17 mouse cellular contexts compared by ENCODE assay signal in the genomic region with DNA sequence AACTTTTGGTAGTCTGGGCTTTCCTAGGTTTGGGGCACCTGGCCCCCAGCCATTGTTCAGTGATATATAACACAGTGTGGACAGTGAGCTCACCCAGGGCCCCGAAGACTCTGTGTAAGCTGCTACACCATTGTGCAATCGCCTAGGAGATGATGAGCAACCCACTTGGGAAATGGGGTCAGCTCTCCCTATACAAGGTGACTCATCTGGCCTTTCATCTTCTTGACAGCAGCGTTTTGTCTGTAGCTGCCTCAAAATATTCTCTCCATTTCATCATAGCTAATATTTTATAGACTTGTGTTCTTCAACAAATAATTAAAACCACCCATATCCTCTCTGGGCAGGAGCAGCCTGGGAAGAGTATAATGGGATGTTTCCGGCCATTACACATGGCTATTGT. TPM values are rescaled to one million over a fixed set of nuclear protein-coding genes. Genes with fewer than 3 reads are reported as not detected.
DNase-seq lines count a peak whose midpoint lies in the region; ATAC-seq and TF ChIP-seq lines count a peak whose summit lies in the region.
"Had no signal": no experiment of that assay in that cellular context is flagged by ENCODE, and none has a peak within 500 bp of the region (broad histone marks: within the 10 kb centered on the region; RNA-seq: fewer than 3 reads in every experiment).

No protein-coding gene starts in this region.

- no peaks in the 10 kb centered on the region for H3K36me3 ChIP-seq in intestine, embryonic 14.5 days (ENCODE audit: control insufficient read depth, insufficient read depth, low read length)
- H3K36me3 ChIP-seq in intestine, embryonic 16.5 days (ENCODE audit: control insufficient read depth, insufficient read depth, low read length) = no peaks in the 10 kb centered on the region
- H3K36me3 ChIP-seq in intestine, postnatal 0 days (ENCODE audit: control insufficient read depth, insufficient read depth) = no peaks in the 10 kb centered on the region
- H3K36me3 ChIP-seq: embryonic facial prominence, embryonic 15.5 days; liver, embryonic 13.5 days; midbrain, embryonic 15.5 days had no signal

- no peaks in the 10 kb centered on the region; the same call in 1 of the 2 replicates for H3K4me1 ChIP-seq in intestine, embryonic 14.5 days (replicated peaks; ENCODE audit: control insufficient read depth, insufficient read depth, low read length)
- peaks cover 6% of the 10 kb centered on the region for H3K4me1 ChIP-seq in intestine, embryonic 16.5 days (ENCODE audit: control insufficient read depth, insufficient read depth, low read length)
- H3K4me1 ChIP-seq in intestine, postnatal 0 days (replicated peaks; ENCODE audit: control insufficient read depth, insufficient read depth, low read length) = no peaks in the 10 kb centered on the region
- H3K4me1 ChIP-seq: embryonic facial prominence, embryonic 15.5 days; liver, embryonic 13.5 days; midbrain, embryonic 15.5 days had no signal

- H3K4me2 ChIP-seq in intestine, embryonic 14.5 days (ENCODE audit: low read length) = no peak overlapping the region
- H3K4me2 ChIP-seq in intestine, embryonic 16.5 days (ENCODE audit: low read depth, low read length) = no peak overlapping the region
- H3K4me2 ChIP-seq in intestine, postnatal 0 days (replicated peaks; ENCODE audit: low read depth) = no peak overlapping the region
- H3K4me2 ChIP-seq: embryonic facial prominence, embryonic 15.5 days; liver, embryonic 13.5 days; midbrain, embryonic 15.5 days had no signal

- WGBS in intestine, embryonic 14.5 days = 66% methylated on average over 4 of the region's 4 CpGs
- 55% methylated on average over 4 of the region's 4 CpGs for WGBS in intestine, embryonic 16.5 days
- WGBS in intestine, postnatal 0 days = 66% methylated on average over 4 of the region's 4 CpGs

- DNase-seq in intestine, embryonic 14.5 days (ENCODE audit: low spot score) = peak; percentile 48
- peak; percentile 93 for DNase-seq in Muller cell, postnatal 12 days (ENCODE audit: inconsistent ontology term)
- DNase-seq in adrenal gland, postnatal 25 days = peak; percentile 63
- peak; percentile 75 for DNase-seq in retina, embryonic 14.5 days (ENCODE audit: low spot score)
- no peak for DNase-seq in spleen, postnatal 4 days (ENCODE audit: low spot score in 2 of 2)
- no peak for DNase-seq in urinary bladder, postnatal 10 days (ENCODE audit: low spot score)
- DNase-seq: cerebellum, postnatal 10 days; forebrain, postnatal 0 days; heart, postnatal 14 days; kidney, adult 8-10 months; liver, embryonic 13.5 days; lung, postnatal 4 days; right cerebral cortex, postnatal 4 days had no signal

- H3K27ac ChIP-seq in intestine, embryonic 14.5 days (ENCODE audit: low read depth) = no peak overlapping the region
- H3K27ac ChIP-seq in intestine, embryonic 16.5 days (ENCODE audit: low read length) = no peak overlapping the region
- no peak overlapping the region for H3K27ac ChIP-seq in intestine, postnatal 0 days (ENCODE audit: low read depth, low read length)
- H3K27ac ChIP-seq: embryonic facial prominence, embryonic 15.5 days; liver, embryonic 13.5 days; midbrain, embryonic 15.5 days had no signal

- H3K27me3 ChIP-seq in intestine, embryonic 14.5 days (replicated peaks; ENCODE audit: control insufficient read depth, insufficient read depth, low read length) = no peaks in the 10 kb centered on the region
- H3K27me3 ChIP-seq in intestine, embryonic 16.5 days (replicated peaks; ENCODE audit: control insufficient read depth, insufficient read depth, low read length) = no peaks in the 10 kb centered on the region
- H3K27me3 ChIP-seq in intestine, postnatal 0 days (replicated peaks; ENCODE audit: control insufficient read depth, insufficient read depth, low read length) = no peaks in the 10 kb centered on the region
- H3K27me3 ChIP-seq: embryonic facial prominence, embryonic 15.5 days; liver, embryonic 13.5 days; midbrain, embryonic 15.5 days had no signal

- no peak overlapping the region for H3K9ac ChIP-seq in intestine, embryonic 14.5 days (ENCODE audit: low read length)
- H3K9ac ChIP-seq in intestine, embryonic 16.5 days (ENCODE audit: low read depth, low read length) = no peak overlapping the region
- no peak overlapping the region for H3K9ac ChIP-seq in intestine, postnatal 0 days (ENCODE audit: low read depth, low read length)
- H3K9ac ChIP-seq: embryonic facial prominence, embryonic 15.5 days; forebrain, postnatal 0 days; liver, embryonic 13.5 days; midbrain, embryonic 15.5 days had no signal

- 0 out of 2 replicates have a peak, but pooled peaks cover 2% of the 10 kb centered on the region for H3K9me3 ChIP-seq in intestine, embryonic 14.5 days (ENCODE audit: control insufficient read depth, low read length)
- no peaks in the 10 kb centered on the region for H3K9me3 ChIP-seq in intestine, embryonic 16.5 days (ENCODE audit: control insufficient read depth, low read length)
- no peaks in the 10 kb centered on the region for H3K9me3 ChIP-seq in intestine, postnatal 0 days (ENCODE audit: control insufficient read depth)
- H3K9me3 ChIP-seq: embryonic facial prominence, embryonic 15.5 days; liver, embryonic 13.5 days; midbrain, embryonic 15.5 days had no signal

- TF ChIP-seq CTCF in intestine, postnatal 0 days (IDR thresholded peaks at IDR 0.05; ENCODE audit: low read depth) = no peak

- 0 out of 2 replicates have a peak, but pooled peaks have one; percentile 43 for ATAC-seq in intestine, embryonic 14.5 days (replicated peaks; ENCODE audit: low FRiP score, low TSS enrichment, low read depth)
- no peak for ATAC-seq in intestine, embryonic 16.5 days
- ATAC-seq in intestine, postnatal 0 days = no peak
- ATAC-seq: forebrain, postnatal 0 days; midbrain, embryonic 15.5 days had no signal

- no peak overlapping the region for H3K4me3 ChIP-seq in intestine, embryonic 14.5 days (ENCODE audit: low read depth, low read length)
- H3K4me3 ChIP-seq in intestine, embryonic 16.5 days (ENCODE audit: low read length) = no peak overlapping the region
- H3K4me3 ChIP-seq in intestine, postnatal 0 days (ENCODE audit: low read depth, low read length) = no peak overlapping the region
- H3K4me3 ChIP-seq: embryonic facial prominence, embryonic 15.5 days; liver, embryonic 13.5 days; midbrain, embryonic 15.5 days had no signal

RNA-seq across cellular contexts. Expression of a gene that starts 24.8 kb away (rescaled TPM):
- 55.6 and 59.1 TPM in 2 replicates for polyA plus RNA-seq in intestine, embryonic 14.5 days (2014; fragmentation: Nextera tagmentation; extraction: Ambion mirVana)
- polyA plus RNA-seq in intestine, embryonic 16.5 days (2015; fragmentation: Nextera tagmentation; extraction: Ambion mirVana) = 49.6 and 55.1 TPM in 2 replicates
- total RNA-seq in adrenal gland, postnatal 25 days (2021) = 1.9 and 2.2 TPM in 2 replicates
- polyA plus RNA-seq in intestine, postnatal 0 days (2015; fragmentation: Nextera tagmentation; extraction: Ambion mirVana) = 20.5 and 20.9 TPM in 2 replicates

Comparison
In these comparisons a context has a peak if more than half of its experiments do, and no peak if none do; other contexts are left out.
1. DNase-seq: peak in intestine, embryonic 14.5 days (single experiment), Muller cell, postnatal 12 days (single experiment), adrenal gland, postnatal 25 days (single experiment) and retina, embryonic 14.5 days (single experiment); none in spleen, postnatal 4 days (0 of 2) and urinary bladder, postnatal 10 days (single experiment).